Comparison of ENCODE assay signal across 15 mouse cellular contexts in genomic region chr10:84641576-84641975, GRCm38 (mm10). TPM values are rescaled to one million over a fixed set of nuclear protein-coding genes. Genes with fewer than 3 reads are reported as not detected.
DNase-seq lines count a peak whose midpoint lies in the region; ATAC-seq and TF ChIP-seq lines count a peak whose summit lies in the region.
"Had no signal": no experiment of that assay in that cellular context is flagged by ENCODE, and none has a peak within 500 bp of the region (broad histone marks: within the 10 kb centered on the region; RNA-seq: fewer than 3 reads in every experiment).

No protein-coding gene starts in this region.

- no peak overlapping the region for H3K27ac ChIP-seq in forebrain, postnatal 0 days (ENCODE audit: low read depth, low read length)
- no peak overlapping the region for H3K27ac ChIP-seq in forebrain, embryonic 13.5 days
- no peak overlapping the region for H3K27ac ChIP-seq in left cerebral cortex, adult 2 months
- H3K27ac ChIP-seq in midbrain, postnatal 0 days (ENCODE audit: low read depth, low read length), result no peak overlapping the region
- no peak overlapping the region for H3K27ac ChIP-seq in midbrain, embryonic 15.5 days
- H3K27ac ChIP-seq: forebrain, embryonic 10.5 days; limb, embryonic 13.5 days; macrophage had no signal

- ATAC-seq in forebrain, postnatal 0 days, result peak; percentile 45; the same call in 1 of the 2 replicates
- ATAC-seq in forebrain, embryonic 13.5 days, result no peak
- no peak for ATAC-seq in midbrain, postnatal 0 days (ENCODE audit: low FRiP score)
- ATAC-seq in midbrain, embryonic 15.5 days (replicated peaks), result no peak

- peaks cover 4% of the 10 kb centered on the region; the same call in 1 of the 2 replicates for H3K4me1 ChIP-seq in forebrain, postnatal 0 days (ENCODE audit: insufficient read depth)
- no peaks in the 10 kb centered on the region for H3K4me1 ChIP-seq in forebrain, embryonic 13.5 days
- no peaks in the 10 kb centered on the region for H3K4me1 ChIP-seq in midbrain, postnatal 0 days (ENCODE audit: insufficient read depth, low read length)
- H3K4me1 ChIP-seq in midbrain, embryonic 15.5 days, result peaks cover under 1% of the 10 kb centered on the region; the same call in 1 of the 2 replicates
- H3K4me1 ChIP-seq: forebrain, embryonic 10.5 days had no signal

- TF ChIP-seq CTCF in forebrain, postnatal 0 days (IDR thresholded peaks at IDR 0.05; ENCODE audit: low read depth), result peak; percentile 67
- peak; percentile 43 for TF ChIP-seq CTCF in left cerebral cortex, adult 2 months (IDR thresholded peaks at IDR 0.05)
- TF ChIP-seq CTCF in midbrain, postnatal 0 days (IDR thresholded peaks at IDR 0.05), result peak; percentile 76

- H3K4me3 ChIP-seq in forebrain, postnatal 0 days (ENCODE audit: low read depth, low read length), result no peak overlapping the region
- no peak overlapping the region for H3K4me3 ChIP-seq in forebrain, embryonic 13.5 days
- no peak overlapping the region for H3K4me3 ChIP-seq in left cerebral cortex, adult 2 months
- no peak overlapping the region for H3K4me3 ChIP-seq in midbrain, postnatal 0 days (ENCODE audit: low read depth, low read length)
- H3K4me3 ChIP-seq in midbrain, embryonic 15.5 days, result no peak overlapping the region
- H3K4me3 ChIP-seq: forebrain, embryonic 10.5 days; limb, embryonic 13.5 days had no signal

- peak; percentile 76 for DNase-seq in forebrain, postnatal 0 days
- DNase-seq in left cerebral cortex, adult 2 months (ENCODE audit: extremely low spot score in 1 of 2, low spot score in 2 of 2), result no peak
- DNase-seq in left cerebral cortex, postnatal 4 days, result no peak
- DNase-seq in midbrain, postnatal 0 days (ENCODE audit: low spot score), result peak; percentile 64
- no peak for DNase-seq in spleen, postnatal 36 days (ENCODE audit: low spot score in 2 of 2)
- DNase-seq: cerebellum, adult 11-12 months; heart, postnatal 36 days; kidney, adult 11 months; kidney, postnatal 4 days; spleen, adult 18-20 months had no signal

- 67% methylated on average over 2 of the region's 2 CpGs for whole genome bisulfite sequencing in forebrain, postnatal 0 days
- WGBS in forebrain, embryonic 13.5 days, result 91% methylated on average over 2 of the region's 2 CpGs
- 69% methylated on average over 2 of the region's 2 CpGs for WGBS in midbrain, postnatal 0 days
- 77% methylated on average over 2 of the region's 2 CpGs for WGBS in midbrain, embryonic 15.5 days

- no peaks in the 10 kb centered on the region for H3K9me3 ChIP-seq in forebrain, postnatal 0 days (ENCODE audit: low read length)
- H3K9me3 ChIP-seq in forebrain, embryonic 13.5 days (replicated peaks), result no peaks in the 10 kb centered on the region
- H3K9me3 ChIP-seq in midbrain, postnatal 0 days (ENCODE audit: low read length), result no peaks in the 10 kb centered on the region
- H3K9me3 ChIP-seq in midbrain, embryonic 15.5 days, result no peaks in the 10 kb centered on the region
- H3K9me3 ChIP-seq: forebrain, embryonic 10.5 days; limb, embryonic 13.5 days had no signal

- H3K4me2 ChIP-seq in forebrain, postnatal 0 days (ENCODE audit: low read depth), result no peak overlapping the region
- H3K4me2 ChIP-seq in forebrain, embryonic 13.5 days, result no peak overlapping the region
- H3K4me2 ChIP-seq in midbrain, postnatal 0 days (ENCODE audit: low read depth, low read length, poor library complexity, severe bottlenecking), result no peak overlapping the region
- no peak overlapping the region for H3K4me2 ChIP-seq in midbrain, embryonic 15.5 days
- H3K4me2 ChIP-seq: limb, embryonic 13.5 days had no signal

- intact Hi-C loops in left cerebral cortex, adult 2 months (cut with DNase I), result loop anchor here (2.0 kb wide), 1 partner anchor 405 kb away; no protein-coding TSS in a partner anchor
- intact Hi-C loops in left cerebral cortex, postnatal 4 days (cut with DNase I), result loop anchor here (5.0 kb wide), 1 partner anchor 406 kb away; no protein-coding TSS in a partner anchor

- H3K27me3 ChIP-seq in forebrain, postnatal 0 days (ENCODE audit: insufficient read depth, low read length), result no peaks in the 10 kb centered on the region
- no peaks in the 10 kb centered on the region for H3K27me3 ChIP-seq in forebrain, embryonic 13.5 days
- H3K27me3 ChIP-seq in midbrain, postnatal 0 days (ENCODE audit: insufficient read depth, low read length), result no peaks in the 10 kb centered on the region
- no peaks in the 10 kb centered on the region for H3K27me3 ChIP-seq in midbrain, embryonic 15.5 days (replicated peaks)
- H3K27me3 ChIP-seq: limb, embryonic 13.5 days had no signal

- no peak overlapping the region for H3K9ac ChIP-seq in forebrain, postnatal 0 days
- H3K9ac ChIP-seq in forebrain, embryonic 13.5 days, result no peak overlapping the region
- no peak overlapping the region for H3K9ac ChIP-seq in midbrain, postnatal 0 days (replicated peaks; ENCODE audit: low read length, poor library complexity, severe bottlenecking)
- H3K9ac ChIP-seq in midbrain, embryonic 15.5 days, result no peak overlapping the region
- H3K9ac ChIP-seq: limb, embryonic 13.5 days had no signal

- peaks cover 32% of the 10 kb centered on the region for H3K36me3 ChIP-seq in forebrain, postnatal 0 days (ENCODE audit: insufficient read depth)
- H3K36me3 ChIP-seq in forebrain, embryonic 13.5 days (ENCODE audit: poor library complexity, severe bottlenecking), result peaks cover 39% of the 10 kb centered on the region
- peaks cover 17% of the 10 kb centered on the region for H3K36me3 ChIP-seq in midbrain, postnatal 0 days (ENCODE audit: insufficient read depth, low read length)
- peaks cover 12% of the 10 kb centered on the region for H3K36me3 ChIP-seq in midbrain, embryonic 15.5 days (replicated peaks)

RNA-seq across cellular contexts. Expression of gene Polr3b, which starts 19.5 kb away (rescaled TPM):
- 13.6 and 17.1 TPM in 2 replicates for total RNA-seq in forebrain, postnatal 0 days (2014; rRNA removed)
- 5.9 and 8.8 TPM in 2 replicates for polyA plus RNA-seq in forebrain, postnatal 0 days (2015; fragmentation: Nextera tagmentation; extraction: Ambion mirVana)
- 13.3 and 13.5 TPM in 2 replicates for polyA plus RNA-seq in forebrain, embryonic 13.5 days (2015; fragmentation: Nextera tagmentation; extraction: Ambion mirVana)
- total RNA-seq in left cerebral cortex, adult 2 months (2021), result 10 to 100 TPM; 15.4 to 17.1 TPM
- total RNA-seq in left cerebral cortex, postnatal 4 days (2021), result 10 to 100 TPM; 17.6 to 18.0 TPM
- 11.0 and 13.4 TPM in 2 replicates for total RNA-seq in midbrain, postnatal 0 days (2014; rRNA removed)
- polyA plus RNA-seq in midbrain, postnatal 0 days (2015; fragmentation: Nextera tagmentation; extraction: Ambion mirVana), result 10.2 and 10.5 TPM in 2 replicates
- 13.6 and 17.3 TPM in 2 replicates for polyA plus RNA-seq in midbrain, embryonic 15.5 days (2015; fragmentation: Nextera tagmentation; extraction: Ambion mirVana)

Comparison
In these comparisons a context has a peak if more than half of its experiments do, and no peak if none do; other contexts are left out.
1. DNase-seq: peak in forebrain, postnatal 0 days (single experiment) and midbrain, postnatal 0 days (single experiment); none in left cerebral cortex, adult 2 months (0 of 2), left cerebral cortex, postnatal 4 days (single experiment) and spleen, postnatal 36 days (0 of 2).
2. Peak in every context shown above with its lines, with median percentiles within 50 percentile points of each other: CTCF ChIP-seq.